Mouse (Mus musculus) liver, embryonic 14 days (tissue): ENCODE data around the gene Btg1-ps2. TPM values are rescaled to one million over a fixed set of nuclear protein-coding genes. Genes with fewer than 3 reads are reported as not detected.

Experiments
- polyA plus RNA-seq: library from polyadenylated mRNA; depleted of rRNA; stranded (reverse); fragments of >200 nt; gene quantifications from 2 replicates; pipeline ENCODE4 v1.2.3, GENCODE M21; 2012; rRNA removed

The Btg1-ps2 gene
- not detected in 2 replicates for polyA plus RNA-seq

GRCm38 (mm10) chrX:38043014-38043413, at the start of gene Btg1-ps2:
Btg1-ps2 (minus strand) TSS chrX:38043114.

DNA sequence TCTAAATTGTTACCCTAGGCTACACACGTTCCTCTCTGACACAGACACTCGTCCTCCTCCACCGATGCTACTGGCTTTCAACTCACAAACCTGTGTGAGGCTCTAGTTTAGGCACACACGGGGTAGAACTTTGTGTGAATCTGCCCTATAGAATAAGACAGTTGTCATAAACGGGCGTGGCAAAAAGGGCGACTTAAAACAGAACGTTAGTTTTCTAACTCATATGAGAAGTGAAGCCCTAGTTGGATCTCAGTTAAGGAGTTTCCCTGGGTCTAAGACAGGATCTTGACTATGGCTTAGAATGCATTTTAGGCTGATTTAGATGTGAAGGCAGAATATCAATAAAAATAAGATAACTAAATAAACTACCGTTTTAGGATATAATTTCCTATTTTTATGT, 42.1 kb upstream of the Btg1-ps2 start, which contains the start of gene Rhox11:
Gene Rhox11 (minus strand): TSS at position 101 of the 400 bp plus-strand sequence.

DNA sequence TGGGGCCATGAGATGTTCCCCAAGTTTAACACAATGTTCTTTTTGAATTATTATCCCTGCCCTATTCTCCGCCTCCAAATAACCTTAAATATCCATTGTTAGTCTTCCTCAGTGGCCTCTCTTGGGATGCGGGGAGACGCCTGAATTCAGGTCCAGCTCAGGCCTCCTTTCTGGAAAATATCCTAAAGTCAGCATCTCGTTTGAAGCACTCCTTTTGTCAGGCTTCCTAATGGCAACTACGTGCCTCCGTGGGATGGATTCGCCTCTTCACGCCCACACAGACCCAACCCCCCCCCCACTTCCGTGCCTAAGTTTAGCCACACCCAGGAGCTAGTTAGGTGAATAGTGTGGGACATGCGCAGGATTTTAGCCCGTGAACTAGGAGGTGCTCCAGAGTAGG, 23.3 kb upstream of the Btg1-ps2 start, which contains the start of gene Rhox10:
Gene Rhox10 (plus strand): TSS at position 301 of the 400 bp plus-strand sequence.

GRCm38 (mm10) chrX:38018597-38018996, 24.3 kb downstream of the Btg1-ps2 start, which contains the start of gene Btg1-ps1:
Btg1-ps1 (minus strand) TSS chrX:38018815.

Other genes starting within 250 kb of the Btg1-ps2 start
- 1.4 TPM in 2 replicates for gene Rhox5, start 238.3 kb downstream of the Btg1-ps2 start, polyA plus RNA-seq
- gene Rhox6, start 216.2 kb downstream of the Btg1-ps2 start, polyA plus RNA-seq: 0.09 and 0.25 TPM in 2 replicates
- not detected in 2 replicates for gene Rhox7a, start 211.4 kb downstream of the Btg1-ps2 start, polyA plus RNA-seq
- not detected in 2 replicates for gene Rhox8, start 164.2 kb downstream of the Btg1-ps2 start, polyA plus RNA-seq
- not detected in 2 replicates for gene Rhox7b, start 145.9 kb downstream of the Btg1-ps2 start, polyA plus RNA-seq
- 0.30 TPM in 1 of 2 replicates, not detected in the other for gene Rhox9, start 141.3 kb downstream of the Btg1-ps2 start, polyA plus RNA-seq
- not detected in 2 replicates for gene Btg1-ps1, start 24.3 kb downstream of the Btg1-ps2 start, polyA plus RNA-seq
- gene Rhox10, start 23.4 kb upstream of the Btg1-ps2 start, polyA plus RNA-seq: not detected in 2 replicates
- gene Rhox11, start 42.0 kb upstream of the Btg1-ps2 start, polyA plus RNA-seq: not detected in 2 replicates
- not detected in 2 replicates for gene Rhox12, start 67.8 kb upstream of the Btg1-ps2 start, polyA plus RNA-seq
- not detected in 2 replicates for gene Rhox13, start 78.1 kb upstream of the Btg1-ps2 start, polyA plus RNA-seq
- gene Zbtb33, start 146.7 kb upstream of the Btg1-ps2 start, polyA plus RNA-seq: 2.3 and 3.0 TPM in 2 replicates
- gene Tmem255a, start 209.3 kb upstream of the Btg1-ps2 start, polyA plus RNA-seq: 0.41 and 0.57 TPM in 2 replicates